ENCODE assay signal across 24 mouse cellular contexts in the genomic region with DNA sequence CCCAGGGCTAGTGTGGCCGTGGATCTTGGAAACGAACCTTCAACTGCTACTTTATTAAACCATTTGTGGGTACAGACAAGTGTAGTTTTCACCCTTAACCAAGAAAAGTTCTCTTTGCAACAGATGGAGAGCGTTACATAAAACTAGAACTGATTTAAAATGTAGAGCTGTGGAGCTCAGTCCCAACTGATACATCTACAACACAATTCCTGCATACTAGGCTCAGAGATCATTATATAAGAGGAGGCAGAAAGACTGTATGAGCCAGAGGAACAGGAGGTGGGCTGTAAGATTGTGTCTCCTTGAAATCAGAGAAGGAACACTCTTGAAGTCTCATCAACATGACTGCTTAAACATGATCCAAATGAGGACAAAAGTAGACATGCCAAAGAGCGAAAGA. TPM values are rescaled to one million over a fixed set of nuclear protein-coding genes. Genes with fewer than 3 reads are reported as not detected.
DNase-seq lines count a peak whose midpoint lies in the region; ATAC-seq and TF ChIP-seq lines count a peak whose summit lies in the region.
"Had no signal": no experiment of that assay in that cellular context is flagged by ENCODE, and none has a peak within 500 bp of the region (broad histone marks: within the 10 kb centered on the region; RNA-seq: fewer than 3 reads in every experiment).

No protein-coding gene starts in this region.

- no peak overlapping the region for H3K4me3 ChIP-seq in midbrain, postnatal 0 days (ENCODE audit: low read depth, low read length)

- peak; percentile 95 for ATAC-seq in frontal cortex, adult (ENCODE audit: low TSS enrichment)
- no peak for ATAC-seq in midbrain, postnatal 0 days (ENCODE audit: low FRiP score)
- ATAC-seq: activated CD4-positive, CD25-positive, alpha-beta regulatory T cell, adult 4 months; CD4-positive, CD25-positive, alpha-beta regulatory T cell, adult 4 months; Patski had no signal

- H3K27me3 ChIP-seq in midbrain, postnatal 0 days (ENCODE audit: insufficient read depth, low read length) = no peaks in the 10 kb centered on the region
- H3K27me3 ChIP-seq: CH12.LX had no signal

- H3K9ac ChIP-seq in midbrain, postnatal 0 days (replicated peaks; ENCODE audit: low read length, poor library complexity, severe bottlenecking) = no peak overlapping the region

- no peaks in the 10 kb centered on the region for H3K4me1 ChIP-seq in midbrain, postnatal 0 days (ENCODE audit: insufficient read depth, low read length)

- H3K4me2 ChIP-seq in midbrain, postnatal 0 days (ENCODE audit: low read depth, low read length, poor library complexity, severe bottlenecking) = no peak overlapping the region

- no peak overlapping the region for H3K27ac ChIP-seq in midbrain, postnatal 0 days (ENCODE audit: low read depth, low read length)

- WGBS in midbrain, postnatal 0 days = 96% methylated on average over 4 of the region's 4 CpGs

- no peak for TF ChIP-seq CTCF in midbrain, postnatal 0 days (IDR thresholded peaks at IDR 0.05)

- DNase-seq in frontal cortex, postnatal 36 days (ENCODE audit: low spot score in 2 of 2) = no peak
- peak; percentile 35 for DNase-seq in brain, adult 2 months (ENCODE audit: low read depth, low spot score)
- peak; percentile 31 for DNase-seq in telencephalon, adult 2 months (ENCODE audit: low read depth, low spot score)
- DNase-seq in midbrain, postnatal 0 days (ENCODE audit: low spot score) = no peak
- DNase-seq in layer of hippocampus, postnatal 36 days = no peak
- DNase-seq: adrenal gland, adult 2 months; adrenal gland, adult 8-10 months; adrenal gland, postnatal 10 days; adrenal gland, postnatal 14 days; adrenal gland, postnatal 25 days; adrenal gland, postnatal 36 days; B cell, adult 2 months; cerebellum, adult 11 months; cerebellum, adult 11-12 months; cerebellum, adult 18-20 months; cerebellum, adult 2 months had no signal

- no peaks in the 10 kb centered on the region for H3K36me3 ChIP-seq in midbrain, postnatal 0 days (ENCODE audit: insufficient read depth, low read length)
- H3K36me3 ChIP-seq: G1E had no signal

- H3K9me3 ChIP-seq in midbrain, postnatal 0 days (ENCODE audit: low read length) = no peaks in the 10 kb centered on the region

RNA-seq across cellular contexts. Expression of a gene that starts 9.2 kb away (rescaled TPM):
- 3.3 and 4.0 TPM in 2 replicates for total RNA-seq in midbrain, postnatal 0 days (2014; rRNA removed)
- polyA plus RNA-seq in midbrain, postnatal 0 days (2015; fragmentation: Nextera tagmentation; extraction: Ambion mirVana) = 1.0 and 1.3 TPM in 2 replicates
- 1 to 10 TPM; 2.5 to 4.3 TPM for total RNA-seq in layer of hippocampus, postnatal 36 days (2021)
- total RNA-seq: CH12.LX, MEL had no signal
- polyA plus RNA-seq: activated CD4-positive, CD25-positive, alpha-beta regulatory T cell, adult 4 months; C2C12; CD4-positive, CD25-positive, alpha-beta regulatory T cell, adult 4 months; G1E; Patski had no signal

Comparison
In these comparisons a context has a peak if more than half of its experiments do, and no peak if none do; other contexts are left out.
1. DNase-seq: peak in brain, adult 2 months (single experiment) and telencephalon, adult 2 months (single experiment); none in frontal cortex, postnatal 36 days (0 of 2), midbrain, postnatal 0 days (single experiment) and layer of hippocampus, postnatal 36 days (0 of 2).